8 mouse cellular contexts compared by ENCODE assay signal in the genomic region with DNA sequence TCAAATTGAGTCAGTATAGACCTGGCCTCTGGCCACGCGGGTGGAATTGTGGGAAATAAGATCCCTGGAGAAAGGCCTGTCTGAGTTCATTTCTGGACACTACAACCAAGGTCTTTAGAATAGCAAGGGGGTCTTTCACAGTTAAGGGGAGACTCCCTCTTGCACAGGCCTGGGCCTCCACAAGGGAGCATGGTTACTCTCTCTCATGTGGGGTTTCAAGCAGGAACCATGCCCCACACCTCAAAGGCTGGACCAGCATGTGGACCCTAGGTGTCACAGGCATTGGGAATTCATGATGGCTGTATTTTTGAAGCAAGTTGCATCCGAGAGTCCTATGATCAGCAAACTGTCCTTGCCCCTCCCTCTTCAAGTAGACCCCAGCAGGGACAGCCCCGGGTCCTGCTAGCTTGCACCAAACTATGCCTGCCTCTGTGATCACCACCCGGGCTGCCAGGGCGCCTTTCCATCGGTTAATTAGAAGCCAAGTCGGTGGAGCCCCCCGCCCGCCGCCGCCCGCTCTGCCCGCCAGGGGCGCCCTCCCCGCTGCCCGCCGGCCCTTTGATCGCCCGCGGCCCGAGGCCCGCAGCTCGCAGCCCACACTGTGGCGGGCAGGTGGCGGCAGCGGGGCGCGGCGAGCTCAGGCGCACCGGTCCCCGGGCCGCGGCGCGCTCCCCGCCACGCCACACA.
DNase-seq lines count a peak whose midpoint lies in the region; ATAC-seq lines count a peak whose summit lies in the region.

No protein-coding gene starts in this region.

- H3K36me3 ChIP-seq in limb, embryonic 13.5 days: no peaks in the 10 kb centered on the region
- no peaks in the 10 kb centered on the region for H3K36me3 ChIP-seq in neural tube, embryonic 13.5 days

- peaks cover 44% of the 10 kb centered on the region for H3K27me3 ChIP-seq in limb, embryonic 13.5 days
- peaks cover 6% of the 10 kb centered on the region for H3K27me3 ChIP-seq in neural tube, embryonic 13.5 days

- peak; percentile 62 to 68 for DNase-seq in layer of hippocampus, postnatal 10 days (ENCODE audit: low spot score in 2 of 2)
- no peak for DNase-seq in layer of hippocampus, postnatal 25 days (ENCODE audit: extremely low spot score in 1 of 2, low spot score in 1 of 2)
- DNase-seq in embryo, embryonic 10.5 days (ENCODE audit: low spot score): peak; percentile 69
- DNase-seq in heart, postnatal 14 days: peak; percentile 49
- no peak for DNase-seq in layer of hippocampus, adult 18-20 months (ENCODE audit: low spot score in 2 of 2)
- no peak for DNase-seq in spleen, postnatal 36 days (ENCODE audit: low spot score in 2 of 2)

- ATAC-seq in limb, embryonic 13.5 days (ENCODE audit: low FRiP score, low read depth): peak; percentile 32; the same call in 1 of the 2 replicates
- peak; percentile 76 for ATAC-seq in neural tube, embryonic 13.5 days (ENCODE audit: low read depth)

- no peak overlapping the region for H3K9ac ChIP-seq in limb, embryonic 13.5 days
- H3K9ac ChIP-seq in neural tube, embryonic 13.5 days: peak overlapping the region; percentile 54

- H3K4me3 ChIP-seq in limb, embryonic 13.5 days: peak overlapping the region; percentile 28
- peak overlapping the region; percentile 30 for H3K4me3 ChIP-seq in neural tube, embryonic 13.5 days

- intact Hi-C loops in heart, postnatal 14 days (cut with DNase I): loop anchor here (5.0 kb wide), 1 partner anchor 84 kb away; no protein-coding TSS in a partner anchor

- H3K27ac ChIP-seq in limb, embryonic 13.5 days: peak overlapping the region; percentile 15; the same call in 1 of the 2 replicates
- H3K27ac ChIP-seq in neural tube, embryonic 13.5 days (replicated peaks): 0 out of 2 replicates have a peak overlapping the region, but pooled peaks have one; percentile 5

- no peaks in the 10 kb centered on the region for H3K9me3 ChIP-seq in limb, embryonic 13.5 days
- no peaks in the 10 kb centered on the region for H3K9me3 ChIP-seq in neural tube, embryonic 13.5 days

- H3K4me2 ChIP-seq in limb, embryonic 13.5 days (replicated peaks): peak overlapping the region; percentile 60
- H3K4me2 ChIP-seq in neural tube, embryonic 13.5 days: peak overlapping the region; percentile 56

- peaks cover 24% of the 10 kb centered on the region for H3K4me1 ChIP-seq in limb, embryonic 13.5 days
- peaks cover 25% of the 10 kb centered on the region for H3K4me1 ChIP-seq in neural tube, embryonic 13.5 days (replicated peaks)

- 6% methylated on average over 38 of the region's 39 CpGs for WGBS in limb, embryonic 13.5 days
- WGBS in neural tube, embryonic 13.5 days: 7% methylated on average over 39 of the region's 39 CpGs

Comparison
In these comparisons a context has a peak if more than half of its experiments do, and no peak if none do; other contexts are left out.
1. DNase-seq: peak in layer of hippocampus, postnatal 10 days (2 of 2), embryo, embryonic 10.5 days (single experiment) and heart, postnatal 14 days (2 of 2); none in layer of hippocampus, postnatal 25 days (0 of 2), layer of hippocampus, adult 18-20 months (0 of 2) and spleen, postnatal 36 days (0 of 2).